Mouse (Mus musculus): Measurements from ENCODE around the gene Padi4. TPM values are rescaled to one million over a fixed set of nuclear protein-coding genes. Genes with fewer than 3 reads are reported as not detected.

The Padi4 gene
- total RNA-seq, 1 experiment from 2014 or later, result 0.85 TPM

- no peak for DNase-seq
Observed at GRCm38 (mm10) chr4:140740655-140741054, 33.4 kb downstream of the Padi4 start.

GRCm38 (mm10) chr4:140732871-140733270 is 41.2 kb downstream of the Padi4 start:
- DNase-seq, result no peak

- DNase-seq, result no peak
Observed at GRCm38 (mm10) chr4:140731654-140732053, 42.4 kb downstream of the Padi4 start.

- DNase-seq, result no peak
Observed at GRCm38 (mm10) chr4:140726907-140727306, 47.1 kb downstream of the Padi4 start.

GRCm38 (mm10) chr4:140724739-140725138 is 49.3 kb downstream of the Padi4 start:
- no peak for DNase-seq

- DNase-seq, result peak; percentile 53
Observed at GRCm38 (mm10) chr4:140723801-140724200, 50.2 kb downstream of the Padi4 start.

- DNase-seq, result no peak
Observed at GRCm38 (mm10) chr4:140723192-140723591, 50.8 kb downstream of the Padi4 start.

- DNase-seq, result no peak
Observed at GRCm38 (mm10) chr4:140722710-140723109, 51.3 kb downstream of the Padi4 start.

- DNase-seq, result no peak
Observed at GRCm38 (mm10) chr4:140721968-140722490, 52.0 kb downstream of the Padi4 start.

GRCm38 (mm10) chr4:140720091-140720490 is 53.9 kb downstream of the Padi4 start:
- peak; percentile 66 for DNase-seq

- peak; percentile 44 for DNase-seq
Observed at GRCm38 (mm10) chr4:140718436-140718835, 55.6 kb downstream of the Padi4 start.

GRCm38 (mm10) chr4:140716994-140717393 is 57.0 kb downstream of the Padi4 start:
- no peak for DNase-seq

- no peak for DNase-seq
Observed at GRCm38 (mm10) chr4:140714586-140714985, 59.5 kb downstream of the Padi4 start.

GRCm38 (mm10) chr4:140713480-140714365 is 60.3 kb downstream of the Padi4 start:
- peak; percentile 94 for DNase-seq

GRCm38 (mm10) chr4:140711360-140711759 is 62.7 kb downstream of the Padi4 start:
- peak; percentile 51 for DNase-seq

GRCm38 (mm10) chr4:140710781-140711180 is 63.3 kb downstream of the Padi4 start:
- DNase-seq, result no peak

GRCm38 (mm10) chr4:140709617-140710016 is 64.4 kb downstream of the Padi4 start:
- DNase-seq, result no peak

- no peak for DNase-seq
Observed at GRCm38 (mm10) chr4:140709111-140709510, 64.9 kb downstream of the Padi4 start.

GRCm38 (mm10) chr4:140708297-140708927 is 65.6 kb downstream of the Padi4 start:
- no peak for DNase-seq

- DNase-seq, result no peak
Observed at GRCm38 (mm10) chr4:140707615-140708014, 66.4 kb downstream of the Padi4 start.

- no peak for DNase-seq
Observed at GRCm38 (mm10) chr4:140704166-140704565, 69.9 kb downstream of the Padi4 start.

- no peak for DNase-seq
Observed at GRCm38 (mm10) chr4:140703636-140704035, 70.4 kb downstream of the Padi4 start.

- peak; percentile 95 for DNase-seq
Observed at GRCm38 (mm10) chr4:140702611-140703327, 71.3 kb downstream of the Padi4 start.

Measured in adrenal gland, postnatal 14 days (tissue).